Mouse (Mus musculus) cerebellum, adult 2 months (tissue): ENCODE data around the gene Aff3. TPM values are rescaled to one million over a fixed set of nuclear protein-coding genes. Genes with fewer than 3 reads are reported as not detected.

Experiments
- DNase-seq, 2 experiments: peaks; one replicate each; pipeline ENCODE4 v3.0.0; 2021
- H3K27ac ChIP-seq: fragments of 200-500 bp; 2 replicates; pipeline ENCODE4 v1.5.1; 2012; ENCODE audit warnings: low read length, control low read depth, inconsistent platforms; ENCODE audit not compliant: insufficient read depth
- H3K27me3 ChIP-seq: fragments of 200-500 bp; 2 replicates; pipeline ENCODE4 v1.6.1; 2012; ENCODE audit warnings: inconsistent platforms, mild to moderate bottlenecking, low read length, moderate library complexity; ENCODE audit not compliant: control insufficient read depth, insufficient read depth
- H3K4me1 ChIP-seq: fragments of 200-500 bp; 2 replicates; pipeline ENCODE4 v1.6.1; 2011; ENCODE audit warnings: low read length; ENCODE audit not compliant: control insufficient read depth, insufficient read depth
- H3K4me3 ChIP-seq: fragments of 200-500 bp; replicated peaks from 2 replicates; pipeline ENCODE3; 2011; ENCODE audit warnings: mild to moderate bottlenecking, low read depth, low read length, control low read depth; ENCODE audit not compliant: insufficient read depth
- CTCF ChIP-seq: fragments of 200-500 bp; IDR thresholded peaks from 2 replicates; pipeline ENCODE4 v1.5.1; 2011; ENCODE audit warnings: low read depth, mild to moderate bottlenecking, control low read depth, low read length, moderate library complexity, borderline replicate concordance; ENCODE audit not compliant: insufficient read depth
- POLR2A ChIP-seq: fragments of 200-500 bp; IDR thresholded peaks from 2 replicates; pipeline ENCODE4 v1.6.1; 2011; ENCODE audit warnings: low read length, control low read depth, borderline replicate concordance; ENCODE audit not compliant: insufficient read depth
- WGBS: fragments of 180-500 bp; shearing (Covaris S2); methylation state at CpG from one replicate; pipeline ENCODE4 v1.1.7; 2018; 5-methylcytosine and 5-hydroxymethylcytosine counted together
- polyA plus RNA-seq: library from polyadenylated mRNA; depleted of rRNA; stranded (reverse); fragments of >200 nt; gene quantifications from 2 replicates; pipeline ENCODE4 v1.2.3, GENCODE M21; 2012; rRNA removed

Gene Aff3
- polyA plus RNA-seq, 1 experiment, result 19.8 TPM

- Histone ChIP-seq H3K4me3 (no peak overlapping the region), H3K27me3 (no peaks in the 10 kb centered on the region), H3K4me1 (no peaks in the 10 kb centered on the region), H3K27ac (no peak overlapping the region)
- no peak for DNase-seq
- TF ChIP-seq CTCF (no peak), POLR2A (no peak)
- WGBS, result 94% methylated on average over 1 of the region's 1 CpGs
These were observed 523.4 kb downstream of the Aff3 start for GRCm38 (mm10) chr1:38141371-38141770.

DNA sequence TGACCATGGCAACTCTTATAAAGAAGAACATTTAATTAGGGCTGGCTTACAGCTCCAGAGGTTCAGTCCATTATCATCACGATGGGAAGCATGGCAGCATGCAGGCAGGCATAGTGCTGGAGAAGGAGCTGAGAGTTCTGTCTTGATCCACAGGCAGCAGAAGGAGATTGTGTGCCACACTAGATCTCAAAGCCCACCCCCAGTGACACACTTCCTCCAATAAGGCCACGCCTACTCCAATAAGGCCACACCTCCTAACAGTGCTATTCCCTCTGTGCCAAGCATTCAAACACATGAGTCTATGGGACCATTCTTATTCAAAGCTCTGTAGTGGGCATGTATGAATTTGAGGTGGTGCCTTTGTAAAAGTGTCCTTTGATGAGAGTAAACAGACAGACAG is 523.8 kb downstream of the Aff3 start:
- Histone ChIP-seq H3K4me1 (no peaks in the 10 kb centered on the region), H3K27me3 (no peaks in the 10 kb centered on the region), H3K4me3 (no peak overlapping the region), H3K27ac (no peak overlapping the region)
- TF ChIP-seq CTCF (no peak), POLR2A (no peak)
- 76% methylated on average over 2 of the region's 2 CpGs for WGBS
- DNase-seq, result no peak

GRCm38 (mm10) chr1:38139396-38139795 is 525.4 kb downstream of the Aff3 start:
- WGBS, result 60% methylated on average over 2 of the region's 2 CpGs
- Histone ChIP-seq H3K27ac (no peak overlapping the region), H3K4me1 (no peaks in the 10 kb centered on the region), H3K27me3 (no peaks in the 10 kb centered on the region), H3K4me3 (no peak overlapping the region)
- DNase-seq, result no peak
- TF ChIP-seq POLR2A (no peak), CTCF (no peak)

- WGBS, result 68% methylated on average over 6 of the region's 6 CpGs
- Histone ChIP-seq H3K27me3 (no peaks in the 10 kb centered on the region), H3K27ac (no peak overlapping the region), H3K4me3 (no peak overlapping the region), H3K4me1 (no peaks in the 10 kb centered on the region)
- DNase-seq, result no peak
- TF ChIP-seq CTCF (no peak), POLR2A (no peak)
These were observed 531.8 kb downstream of the Aff3 start for GRCm38 (mm10) chr1:38132942-38133341.

- 58% methylated on average over 10 of the region's 10 CpGs for WGBS
- H3K27me3 ChIP-seq, result no peaks in the 10 kb centered on the region
- H3K4me3 ChIP-seq, result no peak overlapping the region
- H3K27ac ChIP-seq, result no peak overlapping the region
- TF ChIP-seq CTCF (no peak), POLR2A (no peak)
- no peaks in the 10 kb centered on the region; the same call in 1 of the 2 replicates for H3K4me1 ChIP-seq
- peak in 1 of 2 experiments; percentile 12 for DNase-seq
These were observed 533.9 kb downstream of the Aff3 start for GRCm38 (mm10) chr1:38130715-38131483.

DNA sequence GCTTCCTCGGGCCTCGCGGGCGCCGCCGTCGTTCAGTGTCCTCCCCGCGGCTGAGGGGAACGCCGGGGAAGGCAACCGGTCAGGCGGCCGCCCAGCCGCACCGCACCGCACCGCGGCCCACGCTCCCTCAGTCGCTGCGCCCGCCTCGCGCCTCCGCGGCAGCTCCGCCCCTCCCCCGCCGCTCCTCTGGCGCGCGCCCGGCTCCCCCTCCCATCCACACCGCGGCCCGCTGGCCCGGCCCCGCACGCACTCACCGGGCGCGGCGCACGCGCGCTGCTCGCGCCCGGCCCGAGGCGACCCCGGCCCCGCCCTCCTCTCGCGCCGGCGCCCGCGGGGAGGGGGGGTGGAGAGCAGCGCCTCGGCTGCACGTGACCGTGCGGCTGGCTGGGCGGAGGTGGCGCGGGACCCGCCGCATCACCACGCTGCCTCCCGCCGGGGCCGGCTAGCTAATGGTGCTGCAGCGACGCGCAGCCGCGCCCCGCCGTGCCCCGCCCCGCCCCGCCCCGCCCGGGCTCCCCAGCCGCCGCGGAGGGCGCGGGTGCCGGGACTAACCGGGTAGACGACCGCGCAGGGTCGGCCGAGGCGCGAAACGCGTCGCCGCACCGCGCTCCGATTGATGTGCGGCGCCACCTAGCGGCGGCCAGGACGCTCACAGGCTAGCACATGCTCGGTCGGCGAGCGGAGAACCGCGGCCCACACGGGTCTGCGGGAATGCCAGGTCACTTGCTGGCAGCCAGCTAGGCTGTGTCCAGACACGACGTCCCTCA is 535.1 kb downstream of the Aff3 start, which contains the start of gene Rev1:
Gene Rev1, minus strand, starts transcription at position 301 of the 767 bp plus-strand sequence.
- under 1% methylated on average over 99 of the region's 122 CpGs for WGBS
- Histone ChIP-seq H3K4me3 (peak within 1 kb of the TSS; percentile 80), H3K27ac (peak within 1 kb of the TSS; percentile 88), H3K4me1 (no peaks in the 10 kb centered on the region; the same call in 1 of the 2 replicates), H3K27me3 (no peaks in the 10 kb centered on the region)
- peak; percentile 96 to 98 for DNase-seq
- peak; percentile 81 for TF ChIP-seq CTCF
- peak; percentile 58 for TF ChIP-seq POLR2A

GRCm38 (mm10) chr1:38128919-38129436 is 535.8 kb downstream of the Aff3 start:
- WGBS, result 0% methylated on average over 51 of the region's 68 CpGs
- Histone ChIP-seq H3K4me3 (peak overlapping the region; percentile 80), H3K4me1 (no peaks in the 10 kb centered on the region; the same call in 1 of the 2 replicates), H3K27ac (peak overlapping the region; percentile 88), H3K27me3 (no peaks in the 10 kb centered on the region)
- TF ChIP-seq POLR2A, result no peak
- no peak for TF ChIP-seq CTCF
- DNase-seq, result peak; percentile 77 to 78

Other genes starting within 250 kb of the Aff3 start
- 66.4 and 70.0 TPM in 2 replicates for gene Lonrf2, start 171.8 kb upstream of the Aff3 start, polyA plus RNA-seq
- 41.3 and 43.7 TPM in 2 replicates for gene Chst10, start 233.2 kb upstream of the Aff3 start, polyA plus RNA-seq